Mouse (Mus musculus) thymus, adult 18-20 months (tissue): ENCODE data around the gene Actr10.
A peak's percentile ranks its signal among the peaks of the same experiment; 100 is the strongest.

Experiments used
- DNase-seq, 2 experiments: peaks; one replicate each; pipeline ENCODE4 v3.0.0; 2022; ENCODE audit warnings: mixed read lengths in 2 of 2

The Actr10 gene

GRCm38 (mm10) chr12:70968141-70968790 is 30.6 kb downstream of the Actr10 start:
- peak; percentile 76 to 83 for DNase-seq

- DNase-seq = peak; percentile 60 to 79
Observed at GRCm38 (mm10) chr12:70968791-70969307, 31.2 kb downstream of the Actr10 start.

- DNase-seq = peak; percentile 31 to 33
Observed at GRCm38 (mm10) chr12:70969485-70970184, 32.0 kb downstream of the Actr10 start.

DNA sequence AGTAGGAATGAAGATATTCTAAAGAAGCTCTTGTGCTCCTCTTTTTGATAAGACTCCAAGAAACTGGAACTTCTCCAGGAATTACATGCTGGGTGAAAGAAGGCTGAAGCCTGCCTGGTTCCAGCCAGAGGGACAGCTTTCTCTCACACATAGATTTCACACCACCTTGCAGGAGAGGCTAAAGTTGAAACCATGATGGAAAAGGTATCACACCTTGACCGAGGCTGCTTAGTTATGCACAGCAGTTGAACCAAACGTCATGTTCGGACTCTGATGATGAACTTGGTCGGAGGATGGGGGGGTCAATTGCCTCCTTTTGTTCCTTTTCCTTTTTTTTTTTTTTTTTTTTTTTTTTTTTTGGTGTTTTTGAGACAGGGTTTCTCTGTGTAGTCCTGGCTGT is 36.2 kb downstream of the Actr10 start:
- DNase-seq = no peak

DNA sequence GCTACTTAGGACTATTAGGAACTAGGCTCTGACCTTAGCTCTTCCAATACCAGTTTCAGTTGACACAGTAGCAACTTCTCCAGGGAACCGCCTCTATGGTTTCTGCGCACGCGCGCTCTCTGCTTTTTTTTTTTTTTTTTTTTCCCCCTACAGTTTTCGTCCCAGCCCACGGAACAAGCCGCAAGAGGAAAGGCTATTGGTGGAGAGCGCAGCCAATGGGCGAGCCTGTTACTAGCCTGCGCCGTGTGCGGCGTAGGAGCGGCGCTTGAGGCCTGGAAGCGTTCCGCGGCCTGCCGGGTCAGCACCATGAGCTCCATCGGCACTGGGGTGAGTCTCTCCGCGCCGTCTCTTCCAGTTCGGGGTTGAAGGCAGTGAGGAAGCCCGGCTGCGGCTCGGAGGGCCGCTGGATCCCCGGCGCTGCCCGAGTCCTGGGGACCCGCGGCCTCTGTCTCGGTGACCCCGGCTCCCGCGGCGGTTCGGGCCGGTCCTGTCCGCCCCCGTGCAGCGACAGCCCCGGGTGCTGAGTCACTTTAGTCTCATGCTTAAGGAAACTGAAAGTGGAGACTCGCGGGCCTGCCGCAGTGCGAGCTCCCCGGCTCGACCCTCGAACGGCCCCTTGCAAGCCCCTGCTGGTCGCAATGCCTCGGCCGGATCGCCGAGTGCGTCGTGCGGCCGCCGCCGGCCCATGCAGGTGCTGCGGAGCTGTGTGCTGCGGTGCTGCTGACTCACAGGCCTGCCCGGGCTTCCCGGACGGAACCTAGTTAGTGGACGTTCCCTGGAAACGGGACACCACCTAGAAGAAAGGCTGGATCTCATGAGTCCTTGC is 37.0 kb downstream of the Actr10 start, which contains the start of gene Psma3:
Gene Psma3, plus strand, starts transcription at position 181 of the 826 bp plus-strand sequence.
- peak; percentile 84 to 88 for DNase-seq

- no peak for DNase-seq
Observed at GRCm38 (mm10) chr12:70975406-70975805, 37.7 kb downstream of the Actr10 start.

DNA sequence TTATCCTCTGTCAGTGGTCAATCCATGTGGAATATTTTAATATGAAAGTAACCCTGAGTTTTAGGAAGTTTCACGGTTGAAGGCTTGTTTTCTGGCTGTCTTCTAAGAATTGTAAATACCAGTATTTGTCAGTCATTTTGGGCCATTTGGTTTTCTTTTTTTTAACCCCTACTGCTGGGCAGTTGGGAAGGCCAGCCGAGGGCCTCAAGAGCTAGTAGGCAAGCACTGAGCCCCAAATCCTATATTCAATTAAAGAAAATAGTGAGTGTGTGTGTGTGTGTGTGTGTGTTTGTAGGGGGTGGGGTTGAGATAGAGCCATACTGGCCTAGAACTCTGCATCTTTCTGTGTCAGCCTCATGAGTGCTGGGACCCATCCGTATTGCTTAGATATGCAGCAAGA is 38.2 kb downstream of the Actr10 start:
- DNase-seq = no peak

GRCm38 (mm10) chr12:70978345-70978744 is 40.7 kb downstream of the Actr10 start:
- DNase-seq = no peak

GRCm38 (mm10) chr12:70984855-70985550 is 47.3 kb downstream of the Actr10 start:
- DNase-seq = no peak

DNA sequence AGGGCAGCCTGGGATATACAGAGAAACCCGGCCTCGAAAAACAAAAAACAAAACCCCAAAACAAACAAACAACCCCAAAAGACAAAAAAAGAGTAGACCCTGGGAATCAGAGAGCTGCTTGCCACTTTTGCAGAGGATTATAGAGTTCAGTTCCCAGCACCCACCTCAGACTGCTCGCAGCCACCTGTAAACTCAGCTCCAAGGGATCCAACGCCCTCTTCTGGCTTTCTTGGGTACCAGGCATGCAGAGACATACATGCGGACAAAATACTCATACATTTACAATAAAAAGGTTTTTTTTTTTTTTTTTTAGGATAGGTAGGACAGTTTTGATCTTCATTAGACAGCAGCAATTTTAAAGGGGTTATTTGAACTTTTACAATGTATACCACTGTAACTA is 59.6 kb downstream of the Actr10 start:
- no peak for DNase-seq

GRCm38 (mm10) chr12:70999423-70999903 is 61.8 kb downstream of the Actr10 start:
- no peak for DNase-seq

DNA sequence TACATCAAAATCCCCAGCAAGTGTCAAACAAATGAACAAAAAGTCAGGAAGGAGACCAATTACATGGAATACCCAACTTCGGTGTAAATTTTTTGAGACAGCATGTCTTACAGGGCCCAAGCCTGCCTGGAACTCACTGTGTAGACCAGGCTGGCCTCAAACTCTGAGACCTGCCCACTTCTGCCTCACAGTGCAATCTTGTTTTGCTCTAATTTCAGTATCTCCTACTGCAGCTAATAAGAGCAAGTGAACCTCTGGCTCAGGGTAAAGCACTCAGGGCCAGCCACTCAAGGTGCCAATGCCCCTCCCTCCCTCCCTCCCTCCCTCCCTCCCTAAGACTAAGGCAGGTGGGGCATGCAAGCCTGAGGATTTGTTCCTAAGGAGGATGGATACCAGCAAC is 62.7 kb downstream of the Actr10 start:
- DNase-seq = no peak

GRCm38 (mm10) chr12:71001456-71001855 is 63.8 kb downstream of the Actr10 start:
- DNase-seq = no peak

GRCm38 (mm10) chr12:71003760-71004426 is 66.2 kb downstream of the Actr10 start:
- no peak for DNase-seq

DNA sequence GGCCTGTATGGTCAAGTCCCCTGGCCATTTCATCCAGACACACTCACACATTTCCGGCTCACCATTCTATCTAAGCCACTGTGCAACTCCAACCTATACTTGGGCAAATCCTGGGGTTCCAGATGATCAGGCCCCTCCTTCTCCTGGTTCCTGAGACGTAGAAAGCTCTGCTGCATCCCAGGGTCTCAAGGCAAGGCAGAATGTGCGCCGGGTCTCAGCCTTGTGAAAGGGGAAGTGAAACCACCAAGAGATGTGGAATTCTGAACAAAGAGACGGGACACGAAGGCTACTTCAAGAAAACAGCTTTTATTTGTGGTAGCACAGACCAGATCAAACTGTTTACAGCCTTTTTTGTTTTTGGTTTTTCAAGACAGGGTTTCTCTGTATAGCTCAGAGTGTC is 68.5 kb downstream of the Actr10 start:
- DNase-seq = no peak

DNA sequence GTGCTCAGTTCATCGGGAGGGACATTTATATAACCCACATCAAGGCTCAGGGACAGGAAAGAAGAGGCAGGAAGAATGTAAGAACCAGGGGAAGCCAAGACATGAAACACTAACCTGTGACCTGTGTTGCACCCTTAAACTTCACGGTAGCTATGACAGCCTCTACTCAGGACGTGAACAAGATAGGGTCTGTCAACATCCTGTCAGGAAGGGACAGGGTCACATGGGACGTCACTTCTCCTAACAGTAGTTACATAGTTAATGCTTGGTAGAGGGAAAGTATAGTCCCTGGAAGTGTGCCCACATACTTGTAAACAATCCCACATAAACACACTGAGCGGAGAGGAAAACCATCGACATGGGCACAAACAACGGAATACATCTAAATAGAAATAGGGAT is 69.2 kb downstream of the Actr10 start:
- no peak for DNase-seq

GRCm38 (mm10) chr12:71009769-71010168 is 72.1 kb downstream of the Actr10 start:
- no peak for DNase-seq
